Mouse (Mus musculus): ENCODE measurements around the gene Gpr89.

Gene Gpr89

GRCm38 (mm10) chr3:96820116-96820915 lies 84.8 kb downstream of the Gpr89 start:
- no peak for DNase-seq
